Mouse (Mus musculus) ES-E14 (cell line): ENCODE measurements around the gene Abi1.

ENCODE experiments used
- CHD2 ChIP-seq: IDR thresholded peaks from 2 replicates; pipeline ENCODE4 v1.6.1; 2014; ENCODE audit warnings: mild to moderate bottlenecking, low read depth, low read length, inconsistent platforms
- HCFC1 ChIP-seq: IDR thresholded peaks from 2 replicates; pipeline ENCODE4 v1.6.1; 2012; ENCODE audit warnings: low read length, inconsistent platforms, borderline replicate concordance; ENCODE audit not compliant: insufficient read depth
- MAFK ChIP-seq: IDR thresholded peaks from 2 replicates; pipeline ENCODE4 v1.6.1; 2014; ENCODE audit warnings: mild to moderate bottlenecking, low read depth, low read length, inconsistent platforms; ENCODE audit not compliant: insufficient read depth

DNA sequence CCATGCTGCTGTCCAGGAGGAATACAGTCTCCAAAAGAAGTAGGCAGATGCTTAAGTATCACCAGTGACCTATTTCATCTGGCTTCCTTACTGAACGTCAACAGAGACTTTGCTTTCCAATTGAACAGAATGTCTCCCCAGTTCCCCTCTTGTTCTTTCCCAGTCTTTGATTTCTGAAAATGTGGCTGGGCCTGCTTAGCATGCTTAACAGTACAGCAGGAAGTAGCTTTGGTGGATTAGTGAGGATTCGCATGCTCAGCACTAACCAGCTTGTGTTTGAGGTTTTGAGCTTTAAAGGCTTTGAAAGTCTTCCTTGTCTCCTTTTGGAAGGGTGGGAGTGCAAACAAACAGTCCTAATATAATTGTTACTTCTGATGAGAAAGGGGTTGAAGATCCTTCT is 111.8 kb downstream of the Abi1 start:
- TF ChIP-seq MAFK, result no peak
- no peak for TF ChIP-seq CHD2
- TF ChIP-seq HCFC1, result no peak
